Mouse (Mus musculus): ENCODE results near the gene Folh1.
"Not testable (repeated sequence)": the region's sequence is repeated elsewhere in the genome, so short reads cannot be mapped to it uniquely, and the experiment has no call there.

The Folh1 gene

GRCm38 (mm10) chr7:86775617-86776325 lies at the start of gene Folh1:
Gene Folh1 (minus strand): TSS chr7:86775943.
- no peak for DNase-seq (ENCODE audit: low spot score)

DNA sequence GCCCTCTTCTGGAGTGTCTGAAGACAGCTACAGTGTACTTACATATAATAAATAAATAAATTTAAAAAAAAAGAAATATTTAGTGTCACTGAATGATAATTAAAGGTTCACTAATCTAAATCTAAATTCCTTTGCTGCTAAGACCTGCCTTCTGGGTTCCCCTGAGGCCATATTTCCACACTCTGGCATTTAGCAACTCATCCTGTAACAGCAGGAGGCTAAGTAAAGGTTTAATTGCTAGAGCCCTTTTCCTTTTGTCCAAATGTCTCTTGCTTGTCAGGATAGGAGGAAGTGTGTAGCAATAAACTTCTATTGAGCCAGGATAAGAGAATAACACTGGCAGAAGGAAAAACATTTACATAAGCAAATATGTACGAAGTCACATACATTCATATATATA lies 40.7 kb upstream of the Folh1 start:
- no peak for DNase-seq (ENCODE audit: low spot score)

DNA sequence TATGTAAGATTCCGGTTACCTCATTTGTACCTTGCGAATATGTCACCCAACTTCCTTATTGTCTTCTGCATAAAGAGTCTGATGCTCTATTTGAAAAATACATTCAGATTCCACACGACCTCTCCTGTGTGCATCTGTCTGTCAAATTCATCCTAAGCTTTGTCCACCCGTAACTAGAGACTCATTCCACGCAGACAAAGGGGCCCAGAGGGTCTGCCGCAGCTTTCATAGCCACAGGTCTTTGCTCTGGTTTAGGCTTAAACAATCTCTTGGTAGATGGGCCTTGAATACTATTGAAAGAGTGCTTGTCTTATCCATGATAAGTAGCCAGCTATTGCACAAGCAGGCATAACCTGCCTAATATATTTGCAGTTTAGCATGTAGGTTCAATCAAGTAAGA lies 40.0 kb upstream of the Folh1 start:
- not testable (repeated sequence) for DNase-seq (ENCODE audit: low spot score)

GRCm38 (mm10) chr7:86815241-86815640 lies 39.5 kb upstream of the Folh1 start:
- DNase-seq (ENCODE audit: low spot score), result not testable (repeated sequence)

GRCm38 (mm10) chr7:86794727-86795126 lies 19.0 kb upstream of the Folh1 start, which contains the start of gene Vmn2r77:
Gene Vmn2r77 (plus strand): TSS chr7:86795027.
- DNase-seq (ENCODE audit: low spot score), result no peak

DNA sequence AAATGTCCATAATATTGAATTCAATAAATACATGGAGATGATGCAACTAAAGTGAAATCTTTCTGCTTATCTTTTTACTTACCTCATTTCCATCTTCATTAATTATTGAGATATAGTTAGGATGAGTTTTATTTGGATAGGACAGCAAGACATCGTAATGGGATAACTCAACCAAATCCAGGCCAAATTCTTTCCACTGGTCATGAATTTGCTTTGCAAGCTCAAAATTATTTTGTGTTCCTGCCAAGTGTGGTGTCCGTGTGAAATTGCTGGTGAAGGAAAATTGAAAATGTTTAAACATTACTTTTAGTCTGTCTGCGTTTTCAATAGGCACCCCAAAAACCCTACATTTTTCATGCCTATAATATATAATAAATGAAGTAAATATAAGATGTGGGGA lies 4.1 kb downstream of the Folh1 start:
- DNase-seq (ENCODE audit: low spot score), result no peak

DNA sequence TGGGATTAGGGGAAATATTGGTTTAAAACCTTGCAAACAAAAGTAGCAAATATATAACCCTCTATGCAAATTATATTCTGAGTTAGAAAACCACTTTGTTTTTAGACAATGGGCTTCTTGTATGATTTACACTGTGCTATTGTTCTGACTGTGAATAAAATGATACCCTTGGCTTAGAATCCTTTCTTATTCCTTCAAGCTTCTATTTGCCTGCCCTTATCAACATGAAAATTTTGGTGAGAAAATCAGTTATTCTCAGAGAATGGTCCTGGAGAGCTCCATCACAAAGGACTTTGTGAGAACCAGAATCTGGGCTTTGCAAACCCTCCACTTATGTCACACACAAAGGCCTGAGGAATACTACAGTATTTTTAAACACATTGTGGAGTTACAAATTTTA lies 11.1 kb downstream of the Folh1 start:
- no peak for DNase-seq (ENCODE audit: low spot score)

DNA sequence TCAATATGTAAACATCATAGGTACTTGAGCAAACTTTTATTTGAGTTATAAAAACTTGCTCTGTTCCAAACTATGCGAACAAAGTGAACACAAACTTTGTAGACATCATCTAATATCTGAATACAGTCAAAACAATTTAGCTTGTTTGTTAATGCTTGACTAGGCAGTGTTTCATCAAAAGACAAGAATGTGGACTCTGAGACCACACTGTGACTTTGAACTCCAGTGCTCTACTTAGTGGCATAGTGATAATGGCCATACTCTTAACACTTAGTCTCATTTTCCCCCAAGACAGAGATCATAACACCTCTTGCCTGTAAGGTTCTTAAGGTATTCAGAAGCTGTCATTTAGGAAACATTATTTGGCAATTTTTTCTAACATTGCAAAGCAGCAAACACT lies 15.0 kb downstream of the Folh1 start:
- DNase-seq (ENCODE audit: low spot score), result no peak

- no peak for DNase-seq (ENCODE audit: low spot score)
These were observed 50.7 kb downstream of the Folh1 start for GRCm38 (mm10) chr7:86725013-86725412.

- no peak for DNase-seq (ENCODE audit: low spot score)
These were observed 87.7 kb downstream of the Folh1 start, which contains the start of gene Olfr292 for GRCm38 (mm10) chr7:86688030-86688429. Gene Olfr292 (plus strand): TSS chr7:86688330.

Data from layer of hippocampus, adult 9-10 months (tissue).